1 mouse cellular context compared by ENCODE assay signal in the genomic region with DNA sequence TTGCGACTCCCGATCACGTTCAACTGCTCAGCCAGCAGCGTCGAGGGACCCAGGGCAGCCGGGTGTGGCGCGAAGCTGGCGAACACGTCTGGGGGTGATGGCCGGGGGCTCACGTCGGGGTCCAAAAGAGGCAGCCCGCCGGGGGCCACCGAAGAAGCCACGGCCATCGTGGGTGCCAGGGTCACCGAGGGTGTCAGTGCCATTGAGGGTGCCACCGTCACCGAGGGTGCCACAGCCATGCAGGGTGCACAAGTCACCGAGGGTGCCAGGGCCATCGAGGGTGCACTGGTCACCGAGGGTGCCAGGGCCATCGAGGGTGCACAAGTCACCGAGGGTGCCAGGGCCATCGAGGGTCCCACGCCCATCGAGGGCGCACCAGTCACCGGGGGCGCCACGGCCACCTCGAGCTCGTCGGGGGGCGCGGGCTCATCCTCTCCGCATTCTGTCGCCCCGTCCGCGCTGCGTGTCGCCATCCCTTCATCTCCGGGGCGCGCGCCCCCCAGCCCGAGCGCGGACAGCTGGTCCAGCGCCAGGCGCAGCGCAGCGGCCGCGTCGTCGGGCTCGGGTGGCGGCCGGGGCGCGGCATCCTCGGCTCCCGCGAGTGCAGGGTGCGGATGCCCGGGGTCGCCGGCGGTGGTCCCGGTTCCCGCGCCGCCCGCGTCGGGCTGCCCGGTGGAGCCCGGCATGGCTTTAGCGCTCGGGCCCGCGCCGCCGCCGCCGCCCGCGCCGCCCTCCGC.
A peak's percentile ranks its signal among the peaks of the same experiment; 100 is the strongest.
TF ChIP-seq lines count a peak whose summit lies in the region.

No protein-coding gene starts in this region.

TF ChIP-seq in myocyte, 11 proteins besides CTCF, POLR2A, EP300 and RAD21 (continued from another document):
- TF ChIP-seq MYOD1 (IDR thresholded peaks at IDR 0.05; ENCODE audit: control insufficient read depth in 1 of 3, insufficient read length in 2 of 3, low read depth in 2 of 3) (peak in 1 of 3 experiments; percentile 20), SRF (IDR thresholded peaks at IDR 0.05; ENCODE audit: control insufficient read depth, insufficient read length, low read depth) (no peak), MYOG (IDR thresholded peaks at IDR 0.05; ENCODE audit: control insufficient read depth in 1 of 3, insufficient read depth in 1 of 3, insufficient read length in 2 of 3, low read depth in 2 of 3) (peak in 1 of 3 experiments; percentile 14), TCF12 (IDR thresholded peaks at IDR 0.05; ENCODE audit: insufficient read depth, poor library complexity, severe bottlenecking) (no peak), USF1 (IDR thresholded peaks at IDR 0.05; ENCODE audit: low read depth) (no peak), POLR2AphosphoS2 (IDR thresholded peaks at IDR 0.05; ENCODE audit: insufficient read length, low read depth) (peak; percentile 6)
TF ChIP-seq in myocyte: peak in this region for 3.
